Mouse (Mus musculus) layer of hippocampus, adult 8-10 months (tissue): Measurements from ENCODE around the gene Higd1c. TPM values are rescaled to one million over a fixed set of nuclear protein-coding genes. Genes with fewer than 3 reads are reported as not detected.
"Not testable (repeated sequence)": the region's sequence is repeated elsewhere in the genome, so short reads cannot be mapped to it uniquely, and the experiment has no call there.

Source experiments
- DNase-seq, 2 experiments: peaks; one replicate each; pipeline ENCODE4 v3.0.0; 2022; ENCODE audit warnings: low spot score in 2 of 2
- total RNA-seq, 4 experiments: library from RNA; stranded (reverse); gene quantifications; 2 replicates each; pipeline ENCODE4 v1.2.4; 2022

Higd1c gene
- total RNA-seq = not detected

DNA sequence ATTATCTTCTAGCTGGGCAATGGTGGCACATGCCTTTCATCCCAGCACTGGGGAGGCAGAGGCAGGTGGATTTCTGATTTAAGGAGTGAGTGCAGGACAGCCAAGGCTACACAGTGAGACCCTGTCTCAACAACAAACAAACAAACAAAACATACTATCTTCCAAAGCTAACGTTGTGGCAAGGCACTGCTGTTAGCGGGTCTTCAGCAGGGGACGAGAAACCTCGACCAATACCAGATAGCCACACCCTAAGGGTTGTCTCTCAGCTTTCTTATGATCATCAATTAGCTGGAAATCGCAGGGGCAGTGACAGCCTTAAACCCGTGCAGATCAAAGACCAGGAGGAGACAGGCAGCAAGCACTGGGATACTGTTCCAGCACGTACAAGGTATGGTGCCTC, at the start of gene Higd1c:
Gene Higd1c, plus strand, starts transcription at position 301 of the 400 bp plus-strand sequence.
- DNase-seq = no peak

DNA sequence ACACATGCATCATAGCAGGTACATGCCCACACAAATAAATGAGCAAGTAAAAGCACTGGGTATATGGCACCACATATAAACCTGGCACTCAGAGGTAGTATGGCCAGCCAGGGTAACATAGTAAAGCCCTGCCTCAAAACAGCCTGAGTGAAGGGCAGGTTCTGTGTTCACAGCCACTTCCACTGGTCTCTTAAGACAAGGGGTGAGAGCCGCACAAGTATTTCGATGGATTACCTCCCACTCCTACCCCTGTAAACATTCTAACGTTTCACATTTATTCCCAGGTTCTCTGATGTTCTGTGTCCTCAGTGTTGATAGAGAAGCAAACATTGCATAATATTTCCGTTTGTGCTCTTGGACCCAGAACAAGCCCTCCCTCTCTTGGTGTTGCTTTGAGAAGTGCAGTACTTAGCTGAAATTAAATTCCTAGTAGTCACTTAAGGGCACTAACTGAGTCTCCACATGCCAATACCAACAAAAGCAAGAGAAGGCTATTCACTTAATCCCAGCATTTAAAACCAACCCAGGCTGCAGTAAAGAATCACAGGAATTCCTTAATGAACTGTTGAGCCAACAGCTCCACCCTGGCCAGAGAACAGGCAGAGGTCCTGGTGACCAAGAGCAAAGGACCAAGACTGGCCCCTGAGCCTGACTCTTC, 46.2 kb upstream of the Higd1c start:
- not testable (repeated sequence) for DNase-seq

DNA sequence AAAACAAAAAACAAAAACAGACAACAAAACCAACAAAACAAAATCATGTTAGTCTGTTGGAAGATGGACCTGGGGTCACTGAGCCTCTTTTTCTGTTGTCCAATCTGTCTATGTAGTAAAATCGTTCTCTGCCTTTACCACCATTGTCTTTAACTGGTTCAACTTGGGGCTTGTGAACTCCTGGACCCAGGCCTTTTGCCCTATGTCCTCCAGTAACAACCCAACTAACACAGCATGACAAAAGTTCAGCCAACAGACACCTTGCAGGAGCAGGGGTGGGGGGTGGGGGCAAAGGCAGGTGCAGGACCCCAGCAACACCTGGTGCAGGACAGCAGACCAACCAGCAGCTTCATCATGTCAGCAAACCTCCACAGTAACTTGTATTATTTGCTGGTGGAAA, 44.5 kb upstream of the Higd1c start:
- no peak for DNase-seq

DNA sequence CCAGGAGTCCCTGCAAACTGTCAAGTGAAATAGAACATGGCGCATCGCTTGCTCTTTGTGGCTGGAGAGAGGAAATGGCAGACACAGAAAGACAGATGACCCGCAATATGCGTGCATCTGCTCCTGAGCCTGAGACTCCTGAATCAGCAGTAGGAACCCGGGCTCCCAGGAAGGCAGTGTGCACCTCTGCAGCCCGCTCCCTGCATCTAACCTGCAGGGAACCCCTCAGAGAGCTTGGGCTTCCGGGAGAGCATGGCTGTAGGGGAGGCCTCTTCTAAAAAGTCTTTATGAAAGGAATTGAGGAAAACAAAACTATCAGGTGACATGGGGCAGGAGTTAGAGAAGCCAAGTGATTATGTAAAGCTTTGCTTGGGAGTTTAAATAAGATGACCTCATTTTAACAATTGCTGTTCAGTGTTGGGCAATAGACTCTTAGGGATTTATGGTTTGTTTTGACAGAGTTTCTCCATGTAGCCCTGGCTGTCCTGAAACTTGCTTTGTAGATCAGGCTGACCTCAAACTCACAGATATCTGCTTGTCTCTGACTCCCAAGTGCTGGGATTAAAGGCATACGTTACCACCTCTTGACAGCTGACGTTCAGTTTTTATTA, 43.9 kb upstream of the Higd1c start:
- no peak for DNase-seq

DNA sequence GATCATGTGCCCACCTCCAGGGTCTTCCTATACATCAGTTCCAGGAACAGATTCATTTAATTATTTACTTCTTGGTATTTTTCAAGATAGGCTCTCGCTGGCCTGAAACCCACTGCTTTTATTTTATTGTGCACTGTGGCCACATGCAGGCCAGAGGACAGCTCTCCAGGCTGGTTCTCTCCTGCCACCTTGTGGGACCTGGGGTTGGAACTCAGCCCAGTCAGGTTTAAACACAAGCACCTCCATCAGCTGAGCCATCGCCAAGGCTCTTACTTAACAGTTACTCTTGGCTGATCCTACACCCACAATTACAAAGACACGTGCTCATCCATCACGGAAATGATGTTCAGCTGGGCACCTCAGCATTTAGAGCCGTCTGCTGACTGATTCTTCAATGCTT, 43.2 kb upstream of the Higd1c start:
- no peak for DNase-seq

DNA sequence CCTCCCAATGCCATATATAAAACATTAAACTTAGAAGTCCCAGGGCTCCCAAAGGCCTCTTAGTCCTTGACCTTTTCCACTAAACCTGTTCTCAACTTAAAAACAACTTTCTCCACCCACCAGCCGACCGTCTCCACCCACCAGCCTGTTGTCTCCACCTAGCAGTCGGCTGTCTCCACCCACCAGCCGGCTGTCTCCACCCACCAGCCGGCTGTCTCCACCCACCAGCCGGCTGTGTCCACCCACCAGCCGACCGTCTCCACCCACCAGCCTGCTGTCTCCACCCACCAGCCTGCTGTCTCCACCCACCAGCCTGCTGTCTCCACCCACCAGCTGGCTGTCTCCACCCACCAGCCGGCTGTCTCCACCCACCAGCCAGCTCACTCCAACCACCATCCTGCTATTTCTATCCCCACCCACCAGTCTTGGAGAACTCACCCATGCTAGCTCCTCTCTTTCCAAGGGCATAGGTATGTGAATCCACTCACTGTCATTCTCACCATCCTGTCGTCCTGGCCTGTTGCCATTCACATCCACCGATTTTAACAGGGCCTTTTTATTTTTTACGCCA, 40.2 kb upstream of the Higd1c start:
- DNase-seq = peak in 1 of 2 experiments; percentile 25

DNA sequence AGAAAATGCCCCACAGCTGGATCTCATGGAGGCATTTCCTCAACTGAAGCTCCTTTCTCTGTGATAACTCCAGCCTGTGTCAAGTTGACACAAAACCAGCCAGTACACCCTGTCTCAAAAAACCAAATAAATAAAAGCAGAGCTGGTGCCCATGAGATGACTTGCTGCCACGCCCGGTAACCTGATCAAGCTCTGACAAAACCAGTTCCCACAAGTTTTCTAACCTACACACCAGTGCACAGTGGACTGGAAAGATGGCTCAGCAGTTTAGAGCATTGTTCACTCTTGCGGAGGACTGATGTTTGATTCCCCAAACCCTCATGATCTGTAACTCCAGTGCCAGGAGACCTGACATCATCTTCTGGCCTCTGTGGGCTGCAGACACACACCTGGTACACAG, 39.1 kb upstream of the Higd1c start:
- DNase-seq = no peak

DNA sequence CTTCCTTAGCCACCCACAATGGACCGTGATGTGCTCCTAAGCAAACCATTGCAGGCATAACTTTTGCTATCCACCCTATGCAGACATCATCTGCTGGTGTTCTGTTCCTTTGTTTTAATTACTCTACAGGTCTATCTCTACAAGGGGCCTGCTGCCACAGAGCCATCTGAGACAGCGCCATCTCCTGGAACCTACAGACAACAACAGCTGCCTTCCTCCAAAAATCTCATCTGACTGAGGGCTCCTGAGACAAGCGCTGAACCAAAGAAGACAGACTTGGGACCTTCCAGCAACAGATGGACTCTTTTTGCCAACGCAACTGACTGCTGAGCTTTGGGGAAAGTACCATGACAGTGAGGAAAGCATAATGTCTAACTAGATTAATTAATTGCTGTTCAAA, 36.3 kb upstream of the Higd1c start:
- not testable (repeated sequence) for DNase-seq

DNA sequence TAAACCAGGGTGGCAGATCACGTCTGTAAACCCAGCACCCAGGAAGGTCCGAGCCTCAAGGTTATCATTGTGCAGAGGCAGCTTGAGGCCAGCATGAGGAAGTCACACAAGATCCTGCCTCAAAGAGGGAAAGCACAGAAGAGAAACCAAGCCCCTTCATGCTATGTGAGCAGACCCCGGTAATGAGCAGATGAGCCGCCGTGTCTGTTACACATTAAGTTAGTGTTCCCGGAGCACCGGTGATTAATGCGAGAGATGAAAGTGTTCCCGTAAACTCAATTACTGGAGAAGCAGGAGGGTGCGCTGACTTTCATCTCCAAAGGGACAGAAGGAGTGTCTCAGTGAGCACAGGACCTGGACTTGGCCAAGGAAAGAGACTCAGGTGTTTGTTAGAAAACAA, 35.0 kb upstream of the Higd1c start:
- DNase-seq = not testable (repeated sequence)

DNA sequence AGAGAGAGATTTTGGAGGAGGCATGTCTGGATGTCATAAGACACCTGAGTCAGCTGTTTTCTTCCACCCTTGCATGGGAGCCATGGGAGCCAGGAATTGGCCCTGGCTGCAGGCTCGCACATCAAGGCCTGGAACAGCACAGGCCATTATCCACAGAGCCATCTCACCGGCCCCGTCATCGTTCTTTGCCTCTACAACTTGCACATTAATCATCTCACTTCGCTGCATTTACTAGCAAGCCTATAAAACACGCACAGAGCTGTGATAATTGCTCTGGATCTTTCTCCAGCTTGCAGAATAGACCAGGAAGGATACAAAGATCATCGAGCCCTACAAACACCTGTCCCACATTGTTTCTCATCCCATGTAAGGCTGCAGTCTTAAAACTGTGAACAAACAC, 33.6 kb upstream of the Higd1c start:
- DNase-seq = no peak

DNA sequence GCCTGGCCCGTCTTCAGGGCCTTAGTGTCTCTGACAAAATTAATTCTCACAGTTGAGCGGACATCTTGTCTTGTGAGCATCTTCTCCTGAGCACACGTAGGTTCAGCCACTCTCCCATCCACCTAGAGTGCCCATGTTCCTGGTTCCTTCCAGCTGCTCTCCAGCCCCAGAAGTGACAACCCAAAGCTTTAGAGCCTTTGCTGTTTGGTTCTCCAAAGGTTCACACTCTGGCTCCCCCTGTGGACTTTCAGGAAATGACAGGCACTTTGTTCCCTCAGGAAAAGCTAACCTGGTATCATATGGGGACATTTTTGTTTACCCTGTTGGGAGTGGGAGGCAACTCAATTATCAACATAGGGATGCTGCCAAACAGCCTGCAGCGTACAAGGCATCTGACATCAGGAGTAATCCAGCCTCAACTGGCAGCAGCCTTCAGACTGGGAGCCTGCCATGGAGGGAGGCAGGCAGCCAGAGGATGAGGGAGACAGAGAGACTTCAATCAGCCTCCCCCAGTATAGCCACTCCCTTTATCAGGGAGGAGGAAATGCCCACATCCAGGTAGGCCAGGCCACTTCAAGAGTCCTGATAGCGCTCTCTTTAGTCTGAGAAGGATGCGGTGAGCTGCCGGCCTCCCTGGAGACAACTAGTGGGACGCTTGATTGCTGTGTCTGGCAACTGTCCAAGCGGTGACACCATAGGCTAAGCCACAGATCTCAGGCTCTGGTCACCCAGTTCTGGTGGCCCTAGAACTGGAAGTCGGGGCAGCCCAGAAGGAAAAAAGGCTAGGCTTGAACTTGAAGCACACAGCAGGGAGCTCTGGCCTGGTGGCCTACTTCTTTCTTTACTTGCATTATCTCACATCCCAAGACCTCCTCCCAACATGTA, 32.0 kb upstream of the Higd1c start:
- DNase-seq = not testable (repeated sequence)

DNA sequence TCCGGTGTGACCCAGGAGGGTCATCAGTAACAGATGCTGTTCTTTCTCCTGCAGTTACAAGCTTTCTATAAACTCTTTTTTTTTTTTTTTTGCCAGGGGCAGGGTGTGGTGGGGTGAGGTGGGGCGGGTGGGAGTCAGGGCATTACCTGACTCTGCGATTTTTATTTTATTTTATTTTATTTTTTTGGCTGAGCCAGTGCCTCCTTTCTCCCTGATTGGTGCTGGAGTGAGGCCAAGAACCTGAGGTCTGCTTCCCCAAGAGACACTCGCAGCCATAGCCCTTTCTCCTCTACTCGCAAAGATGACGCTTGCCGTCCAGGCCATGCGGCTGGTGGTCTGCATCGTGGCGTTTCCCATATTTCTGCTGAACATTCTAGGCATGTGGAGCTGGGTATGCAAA, 29.7 kb upstream of the Higd1c start, which contains the start of gene Mettl7a3:
Gene Mettl7a3, plus strand, starts transcription at position 301 of the 400 bp plus-strand sequence.
- DNase-seq = no peak

DNA sequence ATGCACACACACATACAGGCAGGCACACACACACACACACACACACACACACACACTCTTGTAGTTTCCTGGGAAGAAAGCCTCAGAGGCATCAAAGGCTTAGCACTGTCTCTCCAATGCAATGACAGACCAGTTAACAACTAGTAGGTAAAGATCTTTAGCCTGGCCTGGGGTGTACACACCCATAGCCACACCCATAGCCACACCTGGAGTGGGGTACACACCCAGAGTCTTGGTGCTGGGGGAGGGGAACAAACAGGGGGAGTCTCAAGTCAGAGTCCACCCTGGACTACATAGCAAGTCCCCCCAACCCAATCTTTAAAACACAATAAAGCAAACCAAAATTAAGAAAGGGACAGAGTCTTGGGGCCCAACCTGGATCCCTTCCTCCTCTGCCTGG, 27.0 kb upstream of the Higd1c start:
- DNase-seq = not testable (repeated sequence)

DNA sequence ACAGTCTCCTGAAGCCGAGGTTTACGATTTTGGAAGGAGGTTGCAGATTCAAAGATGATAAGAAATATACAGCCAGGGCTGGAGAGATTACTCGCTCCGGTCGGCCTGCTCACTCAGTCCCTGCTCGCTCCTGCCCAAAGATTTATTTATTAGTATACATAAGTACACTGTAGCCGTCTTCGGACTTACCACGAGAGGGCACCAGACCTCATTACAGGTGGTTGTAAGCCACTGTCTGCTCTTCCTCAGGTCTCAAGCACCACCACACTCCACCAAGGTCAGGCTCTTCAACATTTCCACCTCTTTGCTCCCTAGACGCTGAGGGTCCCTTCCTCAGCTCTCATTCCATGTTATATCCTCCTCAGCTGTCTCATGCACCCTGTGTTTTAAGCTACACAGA, 26.5 kb upstream of the Higd1c start:
- peak in 1 of 2 experiments; percentile 29 for DNase-seq

DNA sequence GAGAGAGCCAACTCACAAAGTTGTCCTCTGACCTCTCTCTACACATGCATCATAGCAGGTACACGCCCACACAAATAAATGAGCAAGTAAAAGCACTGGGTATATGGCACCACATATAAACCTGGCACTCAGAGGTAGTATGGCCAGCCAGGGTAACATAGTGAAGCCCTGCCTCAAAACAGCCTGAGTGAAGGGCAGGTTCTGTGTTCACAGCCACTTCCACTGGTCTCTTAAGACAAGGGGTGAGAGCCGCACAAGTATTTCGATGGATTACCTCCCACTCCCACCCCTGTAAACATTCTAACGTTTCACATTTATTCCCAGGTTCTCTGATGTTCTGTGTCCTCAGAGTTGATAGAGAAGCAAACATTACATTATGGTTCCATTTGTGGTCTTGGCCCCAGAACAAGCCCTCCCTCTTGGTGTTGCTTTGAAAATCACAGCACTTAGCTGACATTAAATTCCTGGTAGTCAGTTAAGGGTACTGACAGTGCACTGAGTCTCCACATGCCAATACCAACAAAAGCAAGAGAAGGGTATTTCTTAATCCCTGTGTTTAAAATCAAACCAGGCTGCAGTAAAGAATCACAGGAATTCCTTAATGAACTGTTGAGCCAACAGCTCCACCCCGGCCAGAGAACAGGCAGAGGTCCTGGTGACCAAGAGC, 22.9 kb upstream of the Higd1c start:
- not testable (repeated sequence) for DNase-seq

DNA sequence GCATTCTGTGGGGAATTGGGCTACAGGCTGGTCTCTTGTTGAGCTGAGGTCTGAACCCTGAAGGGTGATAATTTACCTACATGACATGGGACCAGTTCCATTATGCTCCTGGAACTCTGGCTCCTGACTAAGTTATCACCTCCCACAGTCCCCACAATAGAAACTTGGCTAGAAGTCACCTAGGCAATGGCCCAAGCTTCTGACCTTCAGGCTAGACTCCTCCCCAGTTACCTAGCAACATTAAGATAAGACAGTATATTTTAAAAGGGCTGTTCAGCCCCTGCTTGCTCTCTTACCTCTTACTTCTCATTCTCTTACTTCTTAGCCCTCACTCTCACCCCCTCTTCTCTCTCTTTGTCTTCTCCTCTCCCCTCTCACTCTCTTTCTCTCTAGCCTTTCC, 18.9 kb upstream of the Higd1c start:
- no peak for DNase-seq

DNA sequence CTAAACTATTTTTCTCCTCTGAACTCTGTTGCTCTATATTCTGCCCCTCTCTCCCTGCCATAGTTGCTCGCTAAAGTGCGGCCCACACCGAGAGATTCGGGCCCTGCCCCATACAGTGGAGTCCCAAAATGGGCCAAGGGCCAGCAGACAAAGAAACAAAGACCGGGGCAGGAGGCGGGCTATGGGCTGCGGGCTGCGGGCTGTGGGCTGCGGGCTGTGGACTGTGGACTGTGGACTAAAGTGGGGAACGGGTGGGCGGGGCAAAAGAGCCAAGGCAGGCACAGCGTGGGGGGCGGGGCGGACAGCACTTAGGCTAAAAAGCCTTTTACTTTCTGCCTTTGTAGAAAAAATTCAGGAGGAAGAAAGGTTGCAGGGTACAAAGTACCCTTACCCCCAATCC, 17.6 kb upstream of the Higd1c start:
- no peak for DNase-seq

DNA sequence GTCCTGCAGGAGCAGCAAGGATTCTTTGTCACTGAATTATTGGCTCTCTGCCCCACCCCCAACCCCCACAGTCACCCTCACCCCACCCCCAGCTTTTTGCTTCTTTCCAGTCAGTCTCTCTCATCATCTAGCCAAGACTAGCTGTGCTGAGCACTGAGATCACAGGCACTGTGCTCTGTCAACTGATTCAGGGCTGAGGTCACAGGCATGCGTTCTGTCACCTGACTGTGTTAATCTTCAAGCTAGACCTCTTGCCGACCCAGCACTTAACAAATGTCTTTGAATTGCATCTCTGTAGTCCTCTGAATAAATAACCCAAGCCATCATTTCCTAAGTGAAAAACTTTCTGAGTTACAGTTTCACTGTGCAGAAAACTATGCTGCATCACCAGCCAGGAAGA, 14.8 kb upstream of the Higd1c start:
- no peak for DNase-seq

DNA sequence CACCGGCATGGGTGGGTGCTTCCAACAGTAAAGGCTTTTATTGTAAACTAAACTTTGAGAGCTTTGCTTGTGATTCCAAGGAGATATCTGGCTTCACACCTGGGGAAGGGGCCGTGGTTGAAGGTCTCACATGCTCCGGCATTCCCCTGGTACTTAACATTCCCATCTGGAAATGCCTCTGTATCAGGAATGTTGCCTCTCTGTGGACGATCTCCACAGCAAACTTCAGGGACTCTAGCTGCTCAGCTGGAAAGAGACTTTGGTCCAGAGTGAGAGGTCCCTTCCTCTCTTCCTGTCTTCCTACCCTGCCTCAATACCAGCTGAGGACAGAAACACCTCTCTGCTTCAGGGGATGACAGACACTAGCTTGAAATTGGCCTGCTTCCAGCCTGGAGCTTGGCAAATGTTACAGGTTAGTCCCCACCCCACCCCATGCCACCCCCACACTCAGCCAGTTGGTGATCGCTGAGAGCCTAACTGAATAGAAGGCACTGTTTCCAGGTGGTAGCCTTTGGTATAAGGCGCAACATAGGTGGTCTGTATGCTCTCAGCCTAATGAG, 12.8 kb upstream of the Higd1c start:
- no peak for DNase-seq

DNA sequence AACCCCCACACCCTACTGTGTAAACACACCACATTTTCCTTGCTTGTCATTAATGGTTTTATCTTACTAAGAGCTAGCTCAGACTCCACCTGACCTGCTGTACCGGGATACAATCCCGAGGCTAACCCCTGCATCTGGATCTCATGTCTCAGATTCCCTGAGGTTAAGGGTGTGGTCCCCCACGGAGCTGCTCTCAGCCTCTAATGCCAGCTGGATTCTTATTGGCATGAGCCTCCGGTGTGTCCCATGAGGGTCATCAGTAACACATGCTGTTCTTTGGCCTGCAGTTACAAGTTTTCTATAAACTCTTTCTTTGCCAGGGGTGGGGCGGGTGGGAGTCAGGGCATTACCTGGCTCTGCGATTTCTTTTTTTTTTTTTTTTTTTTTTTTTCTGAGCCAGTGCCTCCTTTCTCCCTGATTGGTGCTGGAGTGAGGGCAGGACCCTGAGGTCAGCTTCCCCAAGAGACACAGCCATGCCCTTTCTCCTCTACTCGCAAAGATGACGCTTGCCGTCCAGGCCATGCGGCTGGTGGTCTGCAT, 11.6 kb upstream of the Higd1c start, which contains the start of the genes Methig1 and Mettl7a2:
Gene Methig1, plus strand, starts transcription at position 439 of the 540 bp plus-strand sequence.
Gene Mettl7a2, plus strand, starts transcription at position 490 of the 540 bp plus-strand sequence.
- DNase-seq = no peak
